Mouse (Mus musculus) intestine, embryonic 15.5 days (tissue): ENCODE results near the gene Txnl4b. TPM values are rescaled to one million over a fixed set of nuclear protein-coding genes. Genes with fewer than 3 reads are reported as not detected.
A peak's percentile ranks its signal among the peaks of the same experiment; 100 is the strongest.

Experiments
- ATAC-seq: fragments of 200-750 bp; cut with Nextera tagmentation; 2 replicates; pipeline ENCODE4 v1.8.0; 2017; ENCODE audit warnings: moderate TSS enrichment, moderate library complexity
- H3K27ac ChIP-seq: fragments of 300-500 bp; sonication (generic); 2 replicates; pipeline ENCODE4 v1.5.1; 2015; ENCODE audit warnings: mild to moderate bottlenecking, inconsistent platforms
- H3K27me3 ChIP-seq: fragments of 300-500 bp; sonication (generic); replicated peaks from 2 replicates; pipeline ENCODE4 v1.6.1; 2015; ENCODE audit warnings: inconsistent platforms
- H3K36me3 ChIP-seq: fragments of 300-500 bp; sonication (generic); 2 replicates; pipeline ENCODE4 v1.6.1; 2015; ENCODE audit warnings: inconsistent platforms
- H3K4me1 ChIP-seq: fragments of 300-500 bp; sonication (generic); replicated peaks from 2 replicates; pipeline ENCODE4 v1.6.1; 2015; ENCODE audit warnings: inconsistent platforms
- H3K4me2 ChIP-seq: fragments of 300-500 bp; sonication (generic); replicated peaks from 2 replicates; pipeline ENCODE4 v1.6.1; 2015; ENCODE audit warnings: mild to moderate bottlenecking, inconsistent platforms
- H3K4me3 ChIP-seq: fragments of 300-500 bp; sonication (generic); replicated peaks from 2 replicates; pipeline ENCODE4 v1.5.1; 2015; ENCODE audit warnings: inconsistent platforms
- H3K9ac ChIP-seq: fragments of 300-500 bp; sonication (generic); 2 replicates; pipeline ENCODE4 v1.6.1; 2015; ENCODE audit warnings: inconsistent platforms
- H3K9me3 ChIP-seq: fragments of 300-500 bp; sonication (generic); 2 replicates; pipeline ENCODE4 v1.6.1; 2016; ENCODE audit warnings: inconsistent platforms
- WGBS: fragments of 180-500 bp; shearing (Covaris S2); methylation state at CpG from one replicate; pipeline ENCODE4 v1.1.7; 2015; 5-methylcytosine and 5-hydroxymethylcytosine counted together
- polyA plus RNA-seq: library from polyadenylated mRNA; unstranded; fragments of >200 nt; fragmentation: Nextera tagmentation; extraction: Ambion mirVana; gene quantifications from 2 replicates; pipeline ENCODE4 v1.2.1, GENCODE M21; 2015

Txnl4b gene
- polyA plus RNA-seq, 1 experiment from 2014 or later: 24.5 TPM

GRCm38 (mm10) chr8:109576311-109576710, 10.6 kb downstream of the Txnl4b start:
- Histone ChIP-seq H3K4me1 (no peaks in the 10 kb centered on the region), H3K27me3 (no peaks in the 10 kb centered on the region), H3K36me3 (no peaks in the 10 kb centered on the region), H3K4me2 (no peak overlapping the region), H3K27ac (no peak overlapping the region), H3K9ac (no peak overlapping the region), H3K9me3 (no peaks in the 10 kb centered on the region), H3K4me3 (no peak overlapping the region)
- ATAC-seq: no peak
- 60% methylated on average over 4 of the region's 4 CpGs for WGBS

- no peak within 1 kb of the TSS for H3K4me3 ChIP-seq
- no peaks in the 10 kb centered on the region for H3K4me1 ChIP-seq
- WGBS: 61% methylated on average over 8 of the region's 8 CpGs
- no peak within 1 kb of the TSS for H3K27ac ChIP-seq
- no peaks in the 10 kb centered on the region for H3K9me3 ChIP-seq
- H3K4me2 ChIP-seq: no peak within 1 kb of the TSS
- ATAC-seq: no peak
- no peak within 1 kb of the TSS for H3K9ac ChIP-seq
- H3K36me3 ChIP-seq: no peaks in the 10 kb centered on the region
- no peaks in the 10 kb centered on the region for H3K27me3 ChIP-seq
Observed at GRCm38 (mm10) chr8:109578900-109579301, 13.2 kb downstream of the Txnl4b start, which contains the start of gene Hp. Hp (minus strand) TSS chr8:109579172.

GRCm38 (mm10) chr8:109584293-109584692, 18.6 kb downstream of the Txnl4b start:
- H3K27ac ChIP-seq: no peak overlapping the region
- H3K4me3 ChIP-seq: no peak overlapping the region
- H3K36me3 ChIP-seq: no peaks in the 10 kb centered on the region
- H3K4me1 ChIP-seq: no peaks in the 10 kb centered on the region
- no peaks in the 10 kb centered on the region for H3K9me3 ChIP-seq
- no peak for ATAC-seq
- WGBS: 84% methylated on average over 4 of the region's 4 CpGs
- H3K9ac ChIP-seq: no peak overlapping the region
- H3K4me2 ChIP-seq: no peak overlapping the region
- no peaks in the 10 kb centered on the region for H3K27me3 ChIP-seq

GRCm38 (mm10) chr8:109584830-109585229, 19.1 kb downstream of the Txnl4b start:
- no peaks in the 10 kb centered on the region for H3K4me1 ChIP-seq
- 77% methylated on average over 3 of the region's 3 CpGs for WGBS

GRCm38 (mm10) chr8:109585652-109586051, 20.0 kb downstream of the Txnl4b start:
- Histone ChIP-seq H3K4me3 (no peak overlapping the region), H3K9ac (no peak overlapping the region), H3K27ac (no peak overlapping the region), H3K4me1 (no peaks in the 10 kb centered on the region), H3K9me3 (no peaks in the 10 kb centered on the region), H3K27me3 (no peaks in the 10 kb centered on the region), H3K36me3 (no peaks in the 10 kb centered on the region), H3K4me2 (no peak overlapping the region)
- ATAC-seq: no peak

More at GRCm38 (mm10) chr8:109584830-109585229, 19.1 kb downstream of the Txnl4b start:
- H3K36me3 ChIP-seq: no peaks in the 10 kb centered on the region
- no peak overlapping the region for H3K4me2 ChIP-seq
- ATAC-seq: no peak
- H3K4me3 ChIP-seq: no peak overlapping the region
- no peak overlapping the region for H3K9ac ChIP-seq
- H3K27ac ChIP-seq: no peak overlapping the region
- H3K9me3 ChIP-seq: no peaks in the 10 kb centered on the region
- H3K27me3 ChIP-seq: no peaks in the 10 kb centered on the region

- Histone ChIP-seq H3K9me3 (no peaks in the 10 kb centered on the region), H3K27ac (no peak overlapping the region), H3K27me3 (no peaks in the 10 kb centered on the region), H3K9ac (no peak overlapping the region), H3K4me3 (no peak overlapping the region), H3K4me1 (no peaks in the 10 kb centered on the region), H3K4me2 (no peak overlapping the region), H3K36me3 (no peaks in the 10 kb centered on the region)
- WGBS: 49% methylated on average over 7 of the region's 7 CpGs
- ATAC-seq: peak; percentile 72
Observed at GRCm38 (mm10) chr8:109586972-109587504, 21.3 kb downstream of the Txnl4b start.

GRCm38 (mm10) chr8:109590901-109591300, 25.2 kb downstream of the Txnl4b start:
- Histone ChIP-seq H3K4me2 (no peak overlapping the region), H3K9ac (no peak overlapping the region), H3K4me3 (no peak overlapping the region), H3K4me1 (no peaks in the 10 kb centered on the region), H3K27ac (no peak overlapping the region), H3K9me3 (no peaks in the 10 kb centered on the region), H3K27me3 (no peaks in the 10 kb centered on the region), H3K36me3 (peaks cover 4% of the 10 kb centered on the region; the same call in 1 of the 2 replicates)
- ATAC-seq: no peak
- WGBS: 89% methylated on average over 9 of the region's 9 CpGs

GRCm38 (mm10) chr8:109591367-109591766, 25.7 kb downstream of the Txnl4b start:
- no peak overlapping the region for H3K4me2 ChIP-seq
- no peak overlapping the region for H3K9ac ChIP-seq
- no peaks in the 10 kb centered on the region for H3K4me1 ChIP-seq
- H3K9me3 ChIP-seq: no peaks in the 10 kb centered on the region
- 90% methylated on average over 3 of the region's 3 CpGs for WGBS
- peaks cover 4% of the 10 kb centered on the region; the same call in 1 of the 2 replicates for H3K36me3 ChIP-seq
- no peak overlapping the region for H3K4me3 ChIP-seq
- ATAC-seq: no peak
- H3K27me3 ChIP-seq: no peaks in the 10 kb centered on the region
- H3K27ac ChIP-seq: no peak overlapping the region

GRCm38 (mm10) chr8:109592164-109592563, 26.5 kb downstream of the Txnl4b start:
- H3K27me3 ChIP-seq: no peaks in the 10 kb centered on the region
- no peaks in the 10 kb centered on the region for H3K9me3 ChIP-seq
- no peak overlapping the region for H3K4me3 ChIP-seq
- WGBS: 86% methylated on average over 5 of the region's 5 CpGs
- H3K27ac ChIP-seq: no peak overlapping the region
- H3K4me2 ChIP-seq: no peak overlapping the region
- H3K36me3 ChIP-seq: peaks cover 6% of the 10 kb centered on the region; the same call in 1 of the 2 replicates
- H3K4me1 ChIP-seq: no peaks in the 10 kb centered on the region
- H3K9ac ChIP-seq: no peak overlapping the region
- ATAC-seq: no peak

- Histone ChIP-seq H3K27me3 (no peaks in the 10 kb centered on the region), H3K27ac (no peak overlapping the region), H3K4me3 (no peak overlapping the region), H3K4me1 (no peaks in the 10 kb centered on the region), H3K9me3 (no peaks in the 10 kb centered on the region), H3K36me3 (peaks cover 8% of the 10 kb centered on the region; the same call in 1 of the 2 replicates), H3K4me2 (no peak overlapping the region), H3K9ac (no peak overlapping the region)
- ATAC-seq: no peak
- 73% methylated on average over 6 of the region's 6 CpGs for WGBS
Observed at GRCm38 (mm10) chr8:109593117-109593788, 27.6 kb downstream of the Txnl4b start.

GRCm38 (mm10) chr8:109595854-109596253, 30.2 kb downstream of the Txnl4b start:
- no peaks in the 10 kb centered on the region for H3K9me3 ChIP-seq
- H3K27me3 ChIP-seq: no peaks in the 10 kb centered on the region
- no peak overlapping the region for H3K9ac ChIP-seq
- H3K4me3 ChIP-seq: no peak overlapping the region
- no peak overlapping the region for H3K27ac ChIP-seq
- H3K4me1 ChIP-seq: no peaks in the 10 kb centered on the region
- H3K36me3 ChIP-seq: peaks cover 8% of the 10 kb centered on the region; the same call in 1 of the 2 replicates
- peak; percentile 62 for ATAC-seq
- no peak overlapping the region for H3K4me2 ChIP-seq
- 48% methylated on average over 8 of the region's 8 CpGs for WGBS

GRCm38 (mm10) chr8:109606725-109607124, 41.0 kb downstream of the Txnl4b start:
- Histone ChIP-seq H3K36me3 (peaks cover 10% of the 10 kb centered on the region; the same call in 1 of the 2 replicates), H3K27me3 (no peaks in the 10 kb centered on the region), H3K4me2 (no peak overlapping the region), H3K4me3 (no peak overlapping the region), H3K4me1 (peaks cover 9% of the 10 kb centered on the region), H3K9ac (no peak overlapping the region), H3K9me3 (no peaks in the 10 kb centered on the region), H3K27ac (no peak overlapping the region)
- 78% methylated on average over 2 of the region's 2 CpGs for WGBS
- ATAC-seq: no peak

GRCm38 (mm10) chr8:109607650-109608049, 42.0 kb downstream of the Txnl4b start:
- Histone ChIP-seq H3K4me1 (peaks cover 9% of the 10 kb centered on the region), H3K27me3 (no peaks in the 10 kb centered on the region), H3K9me3 (no peaks in the 10 kb centered on the region), H3K4me2 (peak overlapping the region; percentile 74), H3K36me3 (peaks cover 10% of the 10 kb centered on the region; the same call in 1 of the 2 replicates), H3K4me3 (peak overlapping the region; percentile 69), H3K27ac (peak overlapping the region; percentile 99; the same call in 1 of the 2 replicates), H3K9ac (peak overlapping the region; percentile 72)
- 11% methylated on average over 12 of the region's 12 CpGs for WGBS
- ATAC-seq: 0 out of 2 replicates have a peak, but pooled peaks have one; percentile 0
